Mouse (Mus musculus) spleen, postnatal 36 days (tissue): ENCODE measurements around the gene Sema4d.
"Not testable (repeated sequence)": the region's sequence is repeated elsewhere in the genome, so short reads cannot be mapped to it uniquely, and the experiment has no call there.

Experiments used
- DNase-seq, 2 experiments: peaks; one replicate each; pipeline ENCODE4 v3.0.0; 2022; ENCODE audit warnings: low spot score in 2 of 2, mixed read lengths in 1 of 2

Sema4d gene

DNA sequence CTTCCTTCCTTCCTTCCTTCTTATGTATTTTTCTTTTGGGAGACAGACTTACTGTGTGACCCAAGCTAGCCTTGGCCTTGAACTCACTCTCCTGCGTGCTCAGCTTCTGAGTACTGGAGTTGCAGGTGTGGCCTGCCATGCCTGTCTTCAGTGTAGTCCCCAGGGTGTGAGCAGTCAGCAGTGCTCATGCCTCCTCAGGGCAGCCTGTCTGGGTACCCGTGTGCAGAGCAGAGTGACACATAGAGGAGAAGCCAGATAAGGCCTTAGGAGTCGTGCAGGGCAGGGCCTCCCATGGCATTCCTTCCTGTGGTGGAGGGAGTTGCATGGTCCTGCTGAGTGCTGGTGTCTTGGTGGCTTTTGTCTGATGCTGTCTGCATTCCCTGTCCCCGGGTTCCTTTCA lies 114.2 kb downstream of the Sema4d start:
- no peak for DNase-seq

DNA sequence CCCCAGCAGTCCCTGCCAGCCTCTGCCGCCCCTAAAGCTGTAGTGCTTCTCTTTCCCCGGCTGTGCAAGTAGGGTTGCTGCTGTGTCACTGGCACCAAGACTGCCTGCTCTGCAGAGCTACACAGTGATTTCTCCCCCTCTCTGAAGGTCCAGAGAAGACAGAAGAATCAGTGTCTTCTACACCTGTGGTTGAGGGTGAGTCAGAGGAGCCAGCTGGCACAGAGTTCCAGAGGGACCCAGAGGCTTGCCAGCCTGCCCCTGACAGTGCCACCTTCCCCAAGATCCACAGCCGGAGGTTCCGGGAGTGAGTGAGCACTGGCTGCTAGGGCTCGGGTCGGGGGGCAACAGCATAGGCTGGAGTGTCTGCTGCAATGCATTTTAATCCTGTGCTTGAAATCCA lies 114.9 kb downstream of the Sema4d start:
- no peak for DNase-seq

GRCm38 (mm10) chr13:51677630-51678185 lies 115.8 kb downstream of the Sema4d start:
- no peak for DNase-seq

DNA sequence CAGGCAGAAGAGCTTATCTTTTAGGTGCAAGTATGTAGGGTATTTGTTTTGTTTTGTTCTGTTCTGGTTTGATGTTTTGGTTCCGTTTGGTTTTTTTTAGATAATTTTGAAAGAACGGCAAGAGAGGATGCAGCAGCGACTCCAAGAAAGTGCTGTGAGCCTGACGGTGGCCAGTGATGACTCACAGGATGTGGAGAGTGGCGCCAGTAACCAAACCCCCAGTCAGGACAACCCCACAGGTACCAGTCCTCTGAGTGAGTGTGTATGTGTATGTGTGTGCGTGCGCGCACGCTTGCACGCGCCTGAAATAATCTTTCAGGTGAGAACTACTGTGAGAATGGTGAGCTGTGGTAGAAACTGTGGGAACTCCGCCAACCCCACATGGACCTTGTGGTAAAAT lies 116.5 kb downstream of the Sema4d start:
- DNase-seq: no peak

- DNase-seq: no peak
Measured at GRCm38 (mm10) chr13:51676641-51677040, 116.9 kb downstream of the Sema4d start.

DNA sequence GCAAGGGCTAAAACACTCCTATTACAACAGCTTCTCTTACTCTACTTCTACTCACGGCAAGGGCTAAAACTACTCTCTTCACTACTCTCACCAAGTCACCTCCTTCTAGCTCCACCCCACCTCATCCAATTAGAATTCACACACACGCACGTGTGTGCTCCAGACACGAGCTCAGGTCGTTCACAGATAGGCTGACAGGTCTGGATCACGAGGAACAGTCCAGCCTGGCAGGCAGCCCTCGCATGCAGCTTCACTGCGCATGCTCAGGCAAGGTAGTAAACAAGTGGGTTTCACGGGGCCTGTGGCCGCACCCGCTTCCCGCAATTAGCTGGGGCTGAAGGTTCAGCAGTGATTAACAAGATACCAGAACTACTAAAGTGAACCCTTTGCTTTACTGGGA lies 125.4 kb downstream of the Sema4d start:
- DNase-seq: not testable (repeated sequence)

DNA sequence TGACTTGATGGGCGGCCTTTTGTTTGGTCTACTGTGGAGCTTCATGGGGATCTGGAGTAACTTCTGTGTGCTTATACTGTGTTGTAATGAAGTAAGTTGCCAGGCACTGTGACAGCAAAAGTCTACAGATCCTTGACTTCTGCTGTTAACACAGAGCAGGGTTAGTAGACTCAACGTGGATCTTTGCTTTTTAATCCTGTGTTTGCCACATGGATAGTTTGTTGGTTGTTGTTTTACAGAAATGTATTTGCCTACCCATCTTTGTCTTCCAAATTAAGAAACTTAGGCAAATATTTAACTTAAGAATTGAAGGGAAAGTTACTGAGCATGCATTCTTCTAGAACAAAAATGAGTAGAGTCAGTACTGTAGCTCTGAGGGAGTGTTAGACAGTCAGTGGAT lies 130.0 kb downstream of the Sema4d start:
- no peak for DNase-seq

DNA sequence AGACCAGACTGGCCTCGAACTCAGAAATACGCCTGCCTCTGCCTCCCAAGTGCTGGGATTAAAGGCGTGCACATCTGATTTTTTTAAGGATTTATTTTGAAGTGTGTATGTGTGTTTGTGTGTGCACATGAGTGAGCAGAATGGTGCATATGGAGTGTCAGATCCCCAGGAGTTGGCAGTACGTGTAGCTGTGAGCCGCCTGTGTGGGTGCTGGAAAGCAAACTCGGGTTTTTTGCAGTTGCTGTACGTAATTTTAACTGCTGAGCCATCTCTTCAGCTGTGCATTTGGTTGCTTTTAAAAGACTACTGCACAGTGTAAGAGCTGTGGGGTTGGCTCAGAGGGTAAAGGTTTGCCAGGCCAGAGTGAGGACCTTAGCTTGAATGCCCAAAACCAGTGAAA lies 134.0 kb downstream of the Sema4d start:
- no peak for DNase-seq

- no peak for DNase-seq
Measured at GRCm38 (mm10) chr13:51658094-51658493, 135.5 kb downstream of the Sema4d start.

DNA sequence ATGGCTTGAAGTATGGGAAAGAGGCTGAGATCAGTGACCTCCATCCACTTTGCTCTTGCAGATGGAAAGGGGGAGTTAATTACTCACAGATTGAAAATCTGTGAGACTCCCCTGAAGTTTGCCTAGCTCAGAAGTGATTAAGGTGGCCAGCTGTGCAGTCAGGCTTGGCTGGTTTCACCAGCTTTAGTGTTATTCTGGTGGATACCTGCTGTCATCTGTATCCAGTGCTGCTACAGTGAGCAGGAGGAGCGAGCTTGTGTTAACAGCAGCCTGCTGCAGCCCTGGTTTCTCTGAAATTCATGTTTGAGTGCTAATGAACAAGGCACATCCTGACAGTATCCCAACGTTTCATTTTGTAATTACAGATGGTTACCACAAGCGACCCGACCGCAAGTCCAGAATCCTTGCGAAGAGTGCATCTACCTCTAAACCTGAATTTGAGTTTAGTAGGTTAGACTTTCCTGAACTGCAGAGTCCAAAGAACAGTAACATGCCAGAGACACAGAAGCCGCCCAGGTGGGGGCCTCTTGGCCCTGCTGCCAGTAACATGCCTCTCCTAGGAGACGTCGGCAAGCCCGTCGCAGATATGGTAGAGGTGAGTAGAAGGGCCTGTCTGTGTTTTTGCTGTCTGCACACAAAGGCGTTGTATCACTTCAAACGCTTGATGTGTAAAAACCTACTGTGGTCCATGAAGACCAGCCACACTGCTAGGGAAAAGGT lies 136.9 kb downstream of the Sema4d start:
- DNase-seq: no peak

- no peak for DNase-seq
Measured at GRCm38 (mm10) chr13:51653961-51654360, 139.6 kb downstream of the Sema4d start.

DNA sequence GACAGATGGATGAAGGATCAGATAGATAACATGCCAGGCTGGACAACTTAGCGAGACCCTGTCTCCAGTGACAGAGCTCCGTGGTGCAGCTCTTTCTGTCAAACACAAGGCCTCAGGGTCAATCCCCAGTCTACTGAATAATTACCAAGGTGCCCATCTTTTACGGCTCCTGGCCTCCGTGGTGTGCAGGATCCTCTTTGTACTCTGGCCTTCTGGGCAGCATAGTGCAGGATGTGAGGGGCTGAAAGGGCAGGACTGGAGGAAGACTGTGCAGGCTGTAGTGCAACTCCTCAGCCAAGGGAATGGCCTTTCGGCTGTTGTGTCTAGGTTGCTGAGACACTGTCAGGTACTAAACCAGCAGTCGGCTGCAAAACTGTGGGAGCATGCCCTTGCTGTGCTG lies 140.4 kb downstream of the Sema4d start:
- no peak for DNase-seq

DNA sequence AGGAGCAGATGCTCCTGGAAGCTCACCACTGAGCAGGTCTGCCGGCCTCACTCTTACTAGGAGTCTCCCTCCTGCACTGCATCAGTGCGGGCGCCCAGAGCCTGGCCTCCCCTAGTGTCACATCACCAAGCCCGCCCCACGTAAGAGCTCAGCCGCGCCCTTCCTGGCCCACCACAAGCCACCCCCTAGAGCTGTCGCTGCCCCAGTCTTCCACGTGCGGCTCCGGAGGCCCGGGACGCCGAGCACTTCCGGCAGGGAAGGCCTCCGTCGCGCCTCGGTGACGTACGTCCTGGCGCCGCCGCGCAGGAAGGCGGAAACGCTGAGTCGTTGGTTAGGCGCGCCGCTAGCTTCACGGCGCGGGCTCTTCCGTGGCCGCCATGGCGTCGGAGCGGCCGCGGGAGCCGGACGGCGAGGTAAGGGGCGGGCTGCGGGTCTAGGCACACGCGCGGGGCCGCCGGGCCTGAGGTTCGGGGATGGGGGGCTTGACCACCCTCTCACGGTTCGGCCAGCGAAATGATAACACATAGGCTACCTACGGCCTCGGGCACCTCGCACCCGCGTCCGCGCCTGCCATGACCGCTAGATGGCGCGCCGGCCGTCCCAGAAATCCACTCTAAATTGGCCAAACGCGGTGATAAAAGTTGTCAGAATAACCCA lies 142.0 kb downstream of the Sema4d start, which contains the start of gene Secisbp2:
Gene Secisbp2, plus strand, starts transcription at position 290 of the 657 bp plus-strand sequence.
- peak; percentile 92 for DNase-seq

DNA sequence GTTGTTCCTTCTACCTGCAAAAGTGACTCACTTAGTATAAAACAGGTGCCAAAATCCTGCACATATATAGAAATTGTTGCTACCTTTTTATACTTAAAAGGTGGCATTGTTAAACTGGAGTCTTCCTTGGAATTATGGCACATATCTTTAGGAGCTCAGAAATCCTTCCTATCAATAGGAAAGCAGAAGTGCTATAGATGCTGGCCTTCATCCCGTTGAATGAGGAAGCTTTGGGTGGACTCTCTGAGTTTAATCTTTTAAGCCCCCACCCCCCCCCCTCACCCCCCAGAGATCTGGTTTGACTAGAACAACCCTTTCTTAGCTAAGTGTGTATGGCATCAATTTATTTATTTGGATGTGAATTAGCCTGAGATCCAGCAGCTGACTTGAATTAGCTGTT lies 143.8 kb downstream of the Sema4d start:
- no peak for DNase-seq

DNA sequence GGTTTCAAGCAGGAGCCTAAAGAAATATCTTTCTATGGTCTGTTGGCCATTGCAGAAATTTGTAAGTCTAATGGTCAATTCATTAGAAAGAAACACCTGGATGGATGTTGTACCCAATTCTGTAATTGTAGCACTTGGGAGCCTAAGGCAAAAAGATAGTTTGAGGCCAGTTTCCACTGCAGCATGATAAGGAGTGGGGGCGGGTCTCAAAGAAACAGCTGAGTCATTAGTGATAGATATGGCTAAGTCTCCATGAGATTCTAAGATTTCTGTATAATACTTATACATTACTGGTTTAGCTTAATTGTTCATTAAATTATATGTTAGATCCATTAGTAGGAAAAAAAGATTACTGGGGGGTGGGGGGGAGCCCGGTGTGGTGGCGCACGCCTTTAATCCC lies 145.3 kb downstream of the Sema4d start:
- peak; percentile 14 to 35 for DNase-seq

GRCm38 (mm10) chr13:51647770-51648169 lies 145.8 kb downstream of the Sema4d start:
- no peak for DNase-seq

DNA sequence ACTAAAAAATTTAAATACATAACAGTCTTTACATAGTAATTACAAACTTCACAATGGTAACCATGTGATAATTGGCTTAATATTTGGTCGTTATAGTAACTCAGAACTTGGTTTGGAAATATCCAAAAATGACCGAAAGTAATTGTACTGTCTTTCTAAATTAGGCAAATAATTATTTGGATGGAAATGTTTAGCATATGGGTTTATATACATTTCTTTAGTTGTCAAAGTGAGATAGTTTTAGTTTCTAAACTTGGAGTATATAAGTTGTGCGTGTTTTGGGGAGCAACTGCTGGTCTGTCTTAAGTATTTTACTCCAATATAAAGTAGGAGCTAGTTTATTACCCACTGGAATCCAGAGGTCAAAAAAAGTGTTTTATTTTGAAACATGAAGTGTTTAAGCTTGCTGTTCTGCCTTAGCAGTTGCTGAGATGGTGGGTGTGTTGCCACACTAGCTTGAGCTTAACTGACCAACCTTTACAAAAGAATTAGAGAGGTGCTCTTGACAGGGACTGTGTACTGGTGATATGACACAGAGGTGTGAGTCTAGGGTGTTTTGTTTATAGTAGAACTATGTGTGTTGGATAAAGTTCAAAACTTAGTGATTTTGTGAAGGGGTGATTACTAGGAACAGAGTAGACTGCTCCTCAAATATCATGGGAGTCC lies 147.1 kb downstream of the Sema4d start:
- DNase-seq: no peak

DNA sequence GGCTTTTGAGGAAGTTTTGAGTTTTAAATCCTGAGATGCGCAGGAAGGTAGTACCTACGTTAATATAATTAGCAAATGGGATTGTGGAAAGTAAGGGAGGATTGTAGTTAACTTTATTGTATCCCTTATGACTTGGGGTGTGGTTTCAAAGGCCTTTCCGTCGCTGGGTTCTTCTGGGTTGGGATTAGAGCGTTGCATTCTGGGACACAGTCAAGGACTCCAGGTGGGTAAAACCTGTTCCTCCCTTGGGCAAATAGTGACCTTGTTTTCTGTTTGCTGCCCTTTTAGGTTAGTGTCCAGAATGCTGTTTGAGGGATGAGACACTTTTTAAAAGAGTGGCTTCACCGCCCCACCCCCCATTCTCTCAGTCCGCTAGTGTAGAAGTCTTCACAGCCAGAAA lies 147.7 kb downstream of the Sema4d start:
- DNase-seq: peak; percentile 14 to 24

- peak; percentile 98 for DNase-seq
Measured at GRCm38 (mm10) chr13:51644829-51645789, 148.4 kb downstream of the Sema4d start, which contains the start of gene Cks2. Cks2 (plus strand) TSS chr13:51645232.

GRCm38 (mm10) chr13:51643924-51644828 lies 149.4 kb downstream of the Sema4d start:
- no peak for DNase-seq
